Comparison of ENCODE assay signal across 8 mouse cellular contexts in genomic region chrX:137569472-137570188, GRCm38 (mm10). TPM values are rescaled to one million over a fixed set of nuclear protein-coding genes. Genes with fewer than 3 reads are reported as not detected.
DNase-seq lines count a peak whose midpoint lies in the region; ATAC-seq lines count a peak whose summit lies in the region.

No protein-coding gene starts in this region.

- no peak for DNase-seq in heart, adult 8-10 months (ENCODE audit: low spot score)
- peak; percentile 9 for DNase-seq in embryo, embryonic 11 days
- peak; percentile 19 for DNase-seq in neural tube, embryonic 11.5 days (ENCODE audit: low spot score)
- no peak for DNase-seq in cerebellum, postnatal 25 days

- peak overlapping the region; percentile 81 for H3K4me2 ChIP-seq in heart, embryonic 13.5 days
- peak overlapping the region; percentile 80 for H3K4me2 ChIP-seq in hindbrain, embryonic 16.5 days (ENCODE audit: low read length)
- peak overlapping the region; percentile 80 for H3K4me2 ChIP-seq in neural tube, embryonic 11.5 days (ENCODE audit: low read depth)

- no peak for ATAC-seq in heart, embryonic 13.5 days (ENCODE audit: extremely low read depth, insufficient number of reproducible peaks, low FRiP score, low TSS enrichment)
- peak; percentile 34; the same call in 1 of the 2 replicates for ATAC-seq in hindbrain, embryonic 16.5 days
- ATAC-seq in neural tube, embryonic 11.5 days (ENCODE audit: insufficient read depth, low FRiP score, low TSS enrichment): no peak; the same call in 1 of the 2 replicates
- ATAC-seq in erythroblast, adult 5-6 weeks (replicated peaks; ENCODE audit: low FRiP score, poor library complexity, severe bottlenecking): no peak
- ATAC-seq in megakaryocyte-erythroid progenitor cell, adult 5-6 weeks (replicated peaks; ENCODE audit: low FRiP score, low TSS enrichment, poor library complexity, severe bottlenecking): no peak

- H3K4me1 ChIP-seq in heart, embryonic 13.5 days: no peaks in the 10 kb centered on the region
- H3K4me1 ChIP-seq in hindbrain, embryonic 16.5 days (ENCODE audit: control insufficient read depth, insufficient read depth, low read depth, low read length): 0 out of 2 replicates have a peak, but pooled peaks cover 2% of the 10 kb centered on the region
- H3K4me1 ChIP-seq in neural tube, embryonic 11.5 days (ENCODE audit: control insufficient read depth, insufficient read depth, low read length): no peaks in the 10 kb centered on the region

- 0 out of 2 replicates have a peak overlapping the region, but pooled peaks have one; percentile 37 for H3K9ac ChIP-seq in heart, embryonic 13.5 days
- no peak overlapping the region for H3K9ac ChIP-seq in hindbrain, embryonic 16.5 days (ENCODE audit: low read depth, low read length)
- no peak overlapping the region for H3K9ac ChIP-seq in neural tube, embryonic 11.5 days (ENCODE audit: low read length)

- peak overlapping the region; percentile 48 for H3K4me3 ChIP-seq in heart, embryonic 13.5 days
- peak overlapping the region; percentile 50 for H3K4me3 ChIP-seq in hindbrain, embryonic 16.5 days (ENCODE audit: low read length)
- peak overlapping the region; percentile 18; the same call in 1 of the 2 replicates for H3K4me3 ChIP-seq in neural tube, embryonic 11.5 days (ENCODE audit: low read depth, low read length)

- peaks cover 50% of the 10 kb centered on the region for H3K27me3 ChIP-seq in heart, embryonic 13.5 days (replicated peaks)
- peaks cover 9% of the 10 kb centered on the region for H3K27me3 ChIP-seq in hindbrain, embryonic 16.5 days (replicated peaks; ENCODE audit: control insufficient read depth, insufficient read depth, low read length)
- H3K27me3 ChIP-seq in neural tube, embryonic 11.5 days (ENCODE audit: control insufficient read depth, insufficient read depth, low read length): peaks cover 22% of the 10 kb centered on the region; the same call in 1 of the 2 replicates

- no peaks in the 10 kb centered on the region for H3K36me3 ChIP-seq in heart, embryonic 13.5 days
- H3K36me3 ChIP-seq in hindbrain, embryonic 16.5 days (ENCODE audit: control insufficient read depth, insufficient read depth, low read length): no peaks in the 10 kb centered on the region
- H3K36me3 ChIP-seq in neural tube, embryonic 11.5 days (ENCODE audit: control insufficient read depth, insufficient read depth, low read length): no peaks in the 10 kb centered on the region

- no peak overlapping the region for H3K27ac ChIP-seq in heart, embryonic 13.5 days (replicated peaks)
- H3K27ac ChIP-seq in hindbrain, embryonic 16.5 days (ENCODE audit: low read depth, low read length): no peak overlapping the region
- H3K27ac ChIP-seq in neural tube, embryonic 11.5 days (ENCODE audit: low read depth, low read length): no peak overlapping the region

- 23% methylated on average over 21 of the region's 21 CpGs for WGBS in heart, embryonic 13.5 days
- 21% methylated on average over 21 of the region's 21 CpGs for WGBS in hindbrain, embryonic 16.5 days
- 26% methylated on average over 21 of the region's 21 CpGs for WGBS in neural tube, embryonic 11.5 days

- H3K9me3 ChIP-seq in heart, embryonic 13.5 days: no peaks in the 10 kb centered on the region
- no peaks in the 10 kb centered on the region for H3K9me3 ChIP-seq in hindbrain, embryonic 16.5 days (ENCODE audit: control insufficient read depth, low read length)
- H3K9me3 ChIP-seq in neural tube, embryonic 11.5 days (ENCODE audit: control insufficient read depth, low read length): no peaks in the 10 kb centered on the region

RNA-seq across cellular contexts. Expression of gene Il1rapl2, which starts 0.8 kb away (rescaled TPM):
- polyA plus RNA-seq in heart, embryonic 13.5 days (2015; fragmentation: Nextera tagmentation; extraction: Ambion mirVana): not detected in 2 replicates
- not detected for total RNA-seq in heart, adult 8-10 months (2022)
- 5.9 and 6.0 TPM in 2 replicates for polyA plus RNA-seq in hindbrain, embryonic 16.5 days (2015; fragmentation: Nextera tagmentation; extraction: Ambion mirVana)
- polyA plus RNA-seq in neural tube, embryonic 11.5 days (2014; fragmentation: Nextera tagmentation; extraction: Ambion mirVana): 0.52 and 0.96 TPM in 2 replicates
- not detected in 2 replicates for total RNA-seq in erythroblast, adult 5-6 weeks (2015; ENCODE audit: low replicate concordance)
- not detected in 2 replicates for total RNA-seq in erythroblast, adult 5-6 weeks (2017; ENCODE audit: low replicate concordance)
- not detected in 2 replicates for total RNA-seq in megakaryocyte-erythroid progenitor cell, adult 5-6 weeks (2014; fragmentation: Nextera tagmentation)
- total RNA-seq in megakaryocyte-erythroid progenitor cell, adult 5-6 weeks (2017): not detected in 2 replicates

Comparison
In these comparisons a context has a peak if more than half of its experiments do, and no peak if none do; other contexts are left out.
1. DNase-seq: peak in embryo, embryonic 11 days (single experiment) and neural tube, embryonic 11.5 days (single experiment); none in heart, adult 8-10 months (single experiment) and cerebellum, postnatal 25 days (0 of 2).
2. Peak in every context shown above with its lines, with median percentiles within 50 percentile points of each other: H3K4me2 ChIP-seq and H3K4me3 ChIP-seq.